Mouse (Mus musculus) retina, postnatal 1 day (tissue): Measurements from ENCODE around the gene Dohh.

Experiments
- DNase-seq: peaks from one replicate; pipeline ENCODE4 v3.0.0-alpha.2; 2012

Gene Dohh

DNA sequence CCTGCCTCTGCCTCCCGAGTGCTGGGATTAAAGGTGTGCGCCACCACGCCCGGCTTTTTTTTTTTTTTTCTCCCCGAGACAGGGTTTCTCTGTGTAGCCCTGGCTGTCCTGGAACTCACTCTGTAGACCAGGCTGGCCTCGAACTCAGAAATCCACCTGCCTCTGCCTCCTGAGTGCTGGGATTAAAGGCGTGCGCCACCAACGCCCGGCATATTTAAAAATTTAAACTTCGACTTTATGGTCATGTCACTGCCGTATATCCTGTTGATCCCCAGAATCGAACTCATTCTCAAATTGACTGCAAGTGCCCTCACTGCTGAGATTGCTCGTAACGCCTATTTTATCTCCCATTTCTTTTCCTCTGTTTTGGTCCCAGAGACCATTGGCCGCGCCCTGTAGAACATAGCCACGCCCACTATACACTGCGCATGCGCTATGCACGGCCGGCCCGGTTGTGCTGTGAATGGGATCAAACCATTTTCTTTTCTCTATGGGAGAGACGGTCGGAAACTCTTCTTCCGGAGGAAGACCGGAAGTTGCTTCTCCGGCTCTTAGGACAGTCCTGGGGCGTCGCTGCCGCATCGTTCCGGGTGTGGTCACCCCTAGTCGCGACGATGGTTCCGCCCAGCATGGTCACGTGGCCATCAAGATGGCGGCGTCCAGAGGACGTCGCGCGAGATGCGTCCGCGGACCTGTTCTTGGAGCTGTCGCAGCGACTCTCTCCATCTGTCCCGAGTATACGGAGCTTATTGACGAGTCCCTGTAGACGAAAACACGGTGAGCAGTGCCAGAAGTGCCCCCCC is at the start of gene Dohh, which contains the start of gene Gm48551:
TSS of gene Dohh (plus strand) at position 627 of the 803 bp plus-strand sequence.
TSS of gene Gm48551 (plus strand) at position 665 of the 803 bp plus-strand sequence.
- DNase-seq: peak; percentile 99

DNA sequence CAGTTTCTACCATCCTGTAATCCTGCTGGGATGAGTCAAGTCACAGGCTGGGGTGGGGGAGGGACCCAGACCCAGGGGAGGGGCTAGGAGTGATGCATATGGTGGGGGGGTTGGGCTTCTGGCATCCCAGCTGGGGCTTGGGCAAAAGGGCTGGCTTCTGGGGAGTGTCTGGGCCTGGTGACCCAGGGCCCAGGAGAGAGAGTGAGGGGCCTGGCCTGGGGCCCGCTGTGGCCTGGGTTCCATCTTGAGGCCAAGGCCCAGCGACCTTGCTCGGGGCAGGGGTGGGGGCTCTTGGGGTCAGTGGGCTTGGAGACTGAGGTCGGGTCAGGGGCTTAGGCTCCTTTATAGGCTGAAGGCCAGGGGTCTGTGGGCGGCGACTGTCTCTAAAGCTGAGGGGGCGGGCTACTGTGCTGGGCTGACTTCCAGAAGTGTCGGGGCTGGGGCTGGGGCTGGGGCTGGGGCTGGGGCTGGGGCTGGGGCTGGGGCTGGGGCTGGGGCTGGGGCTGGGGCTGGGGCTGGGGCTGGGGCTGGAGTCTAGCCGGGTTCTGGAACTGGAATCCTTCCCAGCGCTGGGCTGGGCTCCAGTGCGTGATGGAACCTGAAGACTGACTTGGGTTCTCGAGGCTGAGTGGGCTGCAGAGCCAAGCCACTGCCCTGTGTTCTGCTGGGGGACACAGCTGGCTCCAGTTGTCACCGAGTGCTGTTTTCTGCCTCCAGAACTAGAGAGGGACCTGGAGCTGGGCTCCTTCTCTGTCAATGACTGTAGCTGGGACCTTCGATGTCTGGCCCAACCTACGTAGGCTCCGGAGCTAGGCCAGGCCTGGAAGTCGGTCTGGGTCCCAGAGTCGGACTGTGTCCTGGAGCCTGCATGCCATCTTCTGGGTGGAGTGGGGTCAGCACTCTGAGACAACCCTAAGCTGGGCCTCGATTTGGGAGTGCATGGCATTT is 48.6 kb upstream of the Dohh start:
- DNase-seq: no peak

DNA sequence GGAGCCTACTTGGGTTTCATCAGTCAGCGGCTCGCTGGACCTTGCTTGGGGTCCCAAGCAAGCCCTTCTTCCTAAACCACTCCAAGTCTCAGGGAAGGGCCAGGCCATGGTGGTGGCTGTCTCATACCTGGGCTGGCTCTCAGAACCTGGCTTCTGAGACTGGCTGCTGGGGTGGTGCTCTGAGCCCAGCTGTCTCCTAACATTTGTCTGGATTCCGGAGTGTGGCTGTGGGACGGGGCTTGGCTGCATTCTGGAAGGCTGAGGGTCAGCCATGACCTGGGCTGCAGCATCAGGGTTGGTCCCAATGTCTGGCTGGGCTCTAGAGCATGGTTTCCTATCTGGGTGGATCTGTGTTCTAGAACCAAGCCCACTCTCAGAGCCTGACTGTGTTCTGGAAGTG is 47.7 kb upstream of the Dohh start:
- no peak for DNase-seq

DNA sequence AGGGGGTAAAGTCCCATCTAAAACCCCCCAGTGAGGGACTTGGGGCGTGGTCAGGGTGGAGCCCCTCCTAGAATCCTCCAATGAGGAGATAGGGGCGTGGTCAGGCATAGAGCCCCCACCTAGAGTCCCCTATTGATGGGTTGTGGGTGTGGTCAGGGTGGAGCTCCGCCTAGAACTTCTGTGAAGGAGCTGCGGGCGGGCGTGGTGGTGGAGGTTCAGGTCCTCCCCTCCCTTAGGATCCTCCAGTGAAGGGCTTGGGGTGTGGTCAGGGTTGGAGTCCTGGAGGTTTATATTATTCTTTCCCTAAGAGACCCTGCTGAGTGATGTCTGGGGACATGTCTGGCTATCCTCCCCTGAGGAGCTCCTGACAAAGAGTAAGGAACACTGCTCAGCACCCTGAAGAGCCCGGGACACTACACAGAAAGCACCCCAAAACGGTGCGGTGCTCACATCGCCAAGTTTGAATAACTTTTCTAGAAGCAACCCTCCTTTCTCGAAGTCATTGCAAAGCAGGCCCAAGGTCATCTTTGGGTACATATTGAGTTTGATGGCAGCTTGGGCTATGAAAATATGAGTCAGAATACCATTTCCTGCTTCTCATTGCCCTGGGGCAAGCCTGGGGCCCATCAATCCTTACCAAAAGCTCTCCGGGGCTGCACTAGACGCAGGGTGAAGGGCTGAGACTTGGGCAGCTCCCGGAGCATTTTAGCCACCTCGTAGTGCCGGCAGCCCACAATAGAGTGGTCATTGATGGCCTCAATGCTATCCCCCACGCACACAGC is 43.5 kb upstream of the Dohh start:
- no peak for DNase-seq

DNA sequence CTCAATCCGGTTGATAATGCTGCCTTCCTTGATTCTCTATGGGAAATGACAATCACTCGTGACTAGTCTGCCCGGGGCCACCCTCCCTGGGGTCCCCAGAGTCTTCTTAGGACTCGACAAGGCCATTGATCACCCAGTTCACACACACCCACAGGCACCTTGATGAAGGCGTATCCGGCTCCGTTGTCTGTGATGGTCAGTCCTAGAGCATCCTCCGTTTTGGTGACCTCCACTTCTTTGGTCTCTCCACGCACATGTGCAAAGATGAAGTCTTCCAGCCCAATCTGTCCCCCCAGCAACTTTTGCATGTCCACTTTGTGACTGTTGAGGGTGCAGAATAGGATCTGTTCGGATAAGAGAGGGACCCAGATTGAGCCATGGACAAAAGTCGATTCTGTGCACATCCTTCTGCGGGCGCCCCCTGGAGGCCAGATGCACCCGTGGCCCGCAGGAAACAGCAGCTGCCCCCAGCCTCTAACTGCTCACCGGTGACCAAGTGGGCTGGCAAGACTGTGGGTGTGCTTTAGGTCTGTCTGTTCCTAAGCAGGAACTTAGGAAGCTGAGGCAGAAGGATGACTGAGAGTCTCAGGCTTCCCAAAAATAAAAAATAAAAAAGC is 42.8 kb upstream of the Dohh start:
- DNase-seq: peak; percentile 74

DNA sequence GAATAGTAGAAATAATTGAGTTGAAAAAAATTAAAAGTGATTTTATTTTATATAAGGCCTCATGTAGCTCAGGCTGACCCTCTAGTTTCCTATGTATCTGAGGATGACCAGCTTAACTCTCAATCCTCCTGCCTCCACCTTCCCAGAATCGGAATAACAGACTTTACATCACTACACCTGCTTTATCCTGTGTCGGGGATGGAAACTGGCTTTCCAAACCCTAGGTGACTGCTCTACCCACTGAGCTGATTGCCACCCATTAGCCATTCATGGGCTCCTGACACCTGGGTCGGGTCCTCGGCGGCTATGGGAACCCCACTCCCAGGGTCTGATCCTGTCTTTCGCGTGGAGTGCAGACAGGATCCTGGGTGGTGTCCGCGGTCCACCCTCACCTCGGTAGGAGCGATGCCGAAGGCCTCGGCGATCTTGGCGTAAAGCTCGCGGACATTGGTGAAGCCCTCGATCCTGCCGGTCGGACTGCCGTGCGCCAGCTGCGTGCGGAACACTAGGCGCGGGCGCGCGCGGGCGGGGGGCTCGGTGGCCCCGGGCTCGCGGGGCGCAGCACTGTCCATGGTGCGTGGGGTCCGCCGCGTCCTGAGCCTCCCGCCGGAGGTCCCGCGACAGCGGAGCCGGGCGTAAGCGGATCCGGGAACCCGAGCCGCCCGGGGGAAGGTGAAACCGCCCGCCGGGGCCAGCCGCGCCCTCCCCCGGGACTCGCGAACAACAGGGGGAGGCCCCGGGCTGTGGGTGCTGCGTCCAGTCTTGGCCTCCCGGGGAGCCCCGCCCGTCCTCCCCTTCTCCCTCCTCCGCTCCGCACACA is 41.3 kb upstream of the Dohh start, which contains the start of gene Gipc3:
TSS of gene Gipc3 (minus strand) at position 581 of the 820 bp plus-strand sequence.
- no peak for DNase-seq

DNA sequence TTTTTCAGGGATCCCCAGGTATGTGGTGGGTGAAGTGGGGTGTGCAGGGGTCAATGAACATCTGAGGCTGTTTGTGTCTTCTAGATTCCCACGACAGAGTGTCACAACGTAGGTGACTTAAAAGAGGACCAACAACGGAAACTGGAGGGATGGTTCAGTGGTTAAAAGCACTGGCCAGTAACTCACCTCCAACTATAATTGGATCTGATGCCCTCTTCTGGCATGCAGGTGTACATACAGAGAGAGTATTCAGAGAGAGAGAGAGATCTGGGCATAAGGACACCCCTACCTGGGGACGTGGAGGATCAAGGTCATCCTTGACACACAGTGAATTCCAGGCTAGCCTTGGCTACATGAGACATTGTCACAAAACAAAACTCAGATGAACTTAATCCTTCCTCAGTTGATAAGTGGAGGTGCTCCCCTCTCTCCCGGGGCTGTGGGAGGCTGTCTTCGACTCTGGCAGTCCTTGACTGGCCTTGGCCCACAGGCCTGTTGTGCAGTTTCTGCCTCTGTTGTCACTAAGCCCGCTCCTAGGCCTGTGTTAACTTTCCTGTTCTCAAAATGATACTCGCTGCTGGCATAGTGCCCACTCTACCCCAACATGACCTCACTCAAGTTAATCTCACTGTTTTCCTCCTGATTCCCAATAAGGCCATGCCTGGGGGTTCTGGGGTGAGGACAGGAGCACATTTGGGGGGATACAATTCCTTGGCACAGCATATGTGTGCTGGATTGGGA is 39.6 kb upstream of the Dohh start:
- no peak for DNase-seq

DNA sequence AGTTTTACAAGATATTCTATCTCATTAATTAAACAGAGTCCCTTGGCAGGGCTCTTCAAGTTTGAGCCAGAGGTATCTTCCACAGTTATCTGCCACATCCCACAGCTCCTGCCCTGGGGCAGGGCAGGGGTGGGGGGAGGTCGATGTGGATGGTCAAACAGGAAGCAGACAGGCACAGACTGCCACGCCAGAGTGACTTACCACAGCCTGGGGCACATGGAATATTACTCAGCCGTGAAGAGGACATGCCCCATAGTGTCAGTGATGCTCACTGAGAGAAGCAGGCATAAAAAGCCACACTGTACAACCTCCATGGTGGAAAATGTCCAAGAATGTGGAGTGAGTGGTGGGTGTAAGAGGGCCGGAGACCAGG is 39.1 kb upstream of the Dohh start:
- no peak for DNase-seq

DNA sequence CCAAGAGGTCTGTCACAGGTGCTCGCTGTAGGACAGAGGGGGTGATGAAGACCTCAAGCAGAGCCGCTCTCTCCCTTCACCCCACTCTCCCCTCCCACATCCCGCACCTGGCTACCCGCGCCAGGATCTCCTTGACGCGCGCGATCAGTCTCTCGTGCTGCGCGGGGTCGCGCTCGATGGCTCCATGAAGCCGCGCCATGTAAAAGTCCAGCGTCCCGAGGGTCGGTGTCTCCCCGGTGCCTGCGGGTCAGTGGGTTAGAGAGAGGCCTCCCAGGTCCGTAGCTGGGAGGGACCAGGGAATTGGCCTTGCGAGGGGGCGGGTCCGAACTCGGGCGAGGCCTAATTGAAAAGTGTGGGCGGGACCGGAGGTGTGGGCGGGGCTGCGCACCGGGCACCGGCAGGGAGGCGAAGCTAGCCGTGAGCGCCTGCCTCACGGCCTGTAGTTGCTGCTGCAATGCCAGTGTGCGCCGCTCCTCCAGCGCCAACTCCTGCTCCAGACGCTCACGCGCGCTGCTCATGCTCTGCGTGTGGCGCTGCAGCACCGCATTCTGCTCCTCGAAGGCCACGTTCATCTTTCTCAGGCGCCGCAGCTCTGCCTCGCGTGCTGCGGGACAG is 37.7 kb upstream of the Dohh start:
- peak; percentile 81 for DNase-seq

DNA sequence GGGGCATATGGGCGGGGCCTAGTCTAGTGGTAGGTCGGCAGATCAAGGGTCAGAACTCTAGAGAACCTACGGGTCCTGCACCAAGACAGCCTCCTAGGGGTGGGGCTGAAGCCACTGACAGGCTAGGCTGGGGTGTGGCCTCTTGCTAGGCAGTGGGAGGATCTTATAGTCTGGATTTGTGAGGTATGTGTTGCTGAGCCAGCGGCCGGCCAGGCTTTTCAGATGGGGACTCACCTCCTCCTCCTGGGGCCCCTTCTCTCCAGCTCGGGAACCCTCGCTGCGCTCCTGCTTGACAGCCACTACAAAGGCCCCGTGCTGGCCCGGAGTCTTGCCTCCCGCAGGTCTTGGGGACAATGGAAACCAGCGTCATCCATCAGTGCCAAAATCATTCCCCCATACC is 35.1 kb upstream of the Dohh start:
- no peak for DNase-seq

DNA sequence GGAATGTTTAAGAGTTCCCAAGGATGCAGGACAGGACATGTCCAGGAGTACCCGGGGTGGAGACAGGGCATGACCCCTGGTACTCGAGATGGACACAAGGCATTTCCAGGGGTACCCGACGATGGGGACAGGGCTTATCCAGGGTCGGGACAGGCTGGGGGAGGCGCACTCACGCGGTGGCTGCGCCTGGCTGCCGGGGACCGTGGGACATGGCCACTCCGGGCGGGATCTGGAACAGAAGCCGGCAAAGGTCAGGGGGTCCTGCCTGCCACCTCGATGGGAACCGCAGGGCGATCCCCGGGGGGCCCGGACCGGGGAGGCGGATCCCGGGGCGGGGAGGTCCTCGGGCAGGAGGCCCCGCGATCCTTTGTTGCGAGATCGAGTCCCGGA is 34.3 kb upstream of the Dohh start:
- DNase-seq: no peak

DNA sequence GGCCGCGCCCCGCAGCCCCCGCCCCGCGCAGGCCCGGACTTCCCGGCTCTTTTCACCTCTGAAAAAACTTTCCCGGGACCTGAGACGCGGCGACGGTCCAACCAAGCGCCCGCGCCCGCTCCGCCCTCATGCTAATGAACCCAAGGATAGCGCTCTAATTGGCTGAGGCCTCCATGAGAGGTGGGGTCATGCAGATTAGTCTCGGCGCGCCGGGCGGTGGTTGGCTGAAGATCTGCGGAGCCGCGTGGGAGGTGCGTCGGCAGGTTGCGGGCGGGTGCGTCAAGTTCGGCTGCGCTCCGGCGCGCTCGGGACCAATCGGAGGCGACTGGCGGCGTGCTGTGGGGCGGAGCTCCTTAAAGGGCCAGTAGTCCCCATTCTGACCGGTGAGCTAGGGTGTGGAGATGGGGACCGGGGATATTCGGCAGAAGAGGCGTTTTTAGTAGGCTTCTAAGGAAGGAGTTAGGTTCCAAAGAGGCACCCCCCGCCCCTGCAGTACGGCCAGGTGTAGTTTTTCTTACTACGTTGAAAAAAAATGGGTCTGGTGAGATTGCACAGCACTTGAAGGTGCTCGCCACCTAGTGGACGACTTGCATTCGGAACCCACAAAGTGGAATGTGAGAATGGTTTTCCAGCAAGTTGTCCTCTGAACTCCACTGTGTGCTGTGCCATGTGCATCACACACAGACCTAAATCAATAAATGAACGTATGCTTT is 33.7 kb upstream of the Dohh start, which contains the start of gene Hmg20b:
TSS of gene Hmg20b (minus strand) at position 130 of the 713 bp plus-strand sequence.
- peak; percentile 100 for DNase-seq

DNA sequence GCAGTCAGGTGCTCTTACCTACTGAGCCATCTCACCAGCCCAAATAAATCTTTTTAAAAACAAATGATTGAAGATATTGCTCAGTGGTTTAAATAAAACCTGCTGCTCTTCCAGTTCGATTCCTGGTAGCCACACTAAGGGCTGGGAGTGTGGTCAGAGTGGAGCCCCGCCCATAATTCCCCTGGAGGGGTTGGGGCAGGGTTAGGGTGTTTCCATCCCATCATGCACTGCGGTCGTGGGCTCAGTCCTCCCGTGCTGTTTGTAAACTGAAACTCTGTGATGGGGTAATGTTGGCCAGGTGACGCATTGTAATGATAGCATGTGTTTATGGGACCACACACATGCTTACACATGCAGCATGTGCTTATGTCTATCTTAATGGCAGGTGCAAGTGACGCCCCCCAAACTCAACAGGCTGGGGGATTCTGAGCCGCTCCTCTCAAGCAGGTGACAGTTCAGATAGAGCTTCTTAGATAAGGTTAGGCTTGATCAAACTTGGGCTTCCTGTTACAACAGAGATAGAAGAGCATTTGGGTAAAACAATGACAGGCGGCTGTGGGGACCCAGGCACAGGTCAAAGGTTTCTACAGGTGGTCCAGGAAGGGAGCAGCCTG is 32.4 kb upstream of the Dohh start:
- no peak for DNase-seq

DNA sequence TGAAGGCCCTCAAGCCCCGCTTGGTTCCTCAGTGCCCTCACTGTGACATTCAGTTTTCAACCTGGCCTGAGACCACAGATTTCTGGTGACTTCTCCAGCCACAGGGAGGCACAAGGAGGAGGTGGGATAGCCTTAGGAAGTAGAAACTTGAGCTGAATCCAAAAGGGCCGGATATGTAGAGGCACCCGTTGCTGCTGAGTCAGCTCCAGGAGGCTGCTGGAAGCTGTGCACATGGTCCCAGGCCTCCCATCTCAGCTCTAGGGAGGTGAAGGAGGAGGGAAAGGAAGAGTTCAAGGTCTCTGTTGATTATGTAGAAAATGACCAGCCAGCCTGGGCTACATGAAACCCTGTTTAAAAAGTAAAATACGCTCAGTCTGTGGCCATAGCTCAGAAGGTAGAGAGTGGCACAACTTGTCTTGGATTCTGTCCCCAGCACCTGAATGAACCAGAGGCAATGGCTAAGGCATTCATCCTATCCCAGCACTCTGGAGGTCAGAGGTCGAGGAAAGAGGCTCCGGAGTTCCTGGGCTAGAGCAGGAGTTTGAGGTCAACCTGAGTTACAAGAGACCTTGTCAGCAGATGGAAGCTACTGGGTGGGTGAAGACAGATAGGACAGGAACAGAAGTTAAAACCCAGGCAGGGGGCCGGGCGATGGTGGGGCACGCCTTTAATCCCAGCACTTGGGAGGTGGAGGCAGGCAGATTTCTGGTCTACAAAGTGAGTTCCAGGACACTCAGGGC is 29.3 kb upstream of the Dohh start:
- DNase-seq: no peak

DNA sequence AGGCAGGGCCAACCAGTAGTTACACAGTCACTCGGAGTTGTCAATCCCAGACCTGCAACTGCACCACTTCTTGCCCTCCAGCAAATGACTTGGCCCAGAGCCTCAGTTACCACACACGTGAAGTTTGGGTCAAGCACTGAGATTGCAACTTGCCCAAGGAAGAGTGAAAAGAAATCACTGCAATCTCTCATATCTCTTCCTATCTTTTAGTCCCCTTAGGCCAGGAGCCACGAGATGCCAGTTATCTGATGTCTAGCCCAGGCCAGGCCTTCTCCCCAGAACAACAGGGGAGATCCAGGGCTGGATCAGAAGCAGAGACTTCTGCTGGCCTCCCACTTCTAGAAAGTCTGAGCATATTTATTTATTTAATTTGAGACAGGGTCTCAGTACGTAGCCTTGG is 28.7 kb upstream of the Dohh start:
- DNase-seq: no peak

DNA sequence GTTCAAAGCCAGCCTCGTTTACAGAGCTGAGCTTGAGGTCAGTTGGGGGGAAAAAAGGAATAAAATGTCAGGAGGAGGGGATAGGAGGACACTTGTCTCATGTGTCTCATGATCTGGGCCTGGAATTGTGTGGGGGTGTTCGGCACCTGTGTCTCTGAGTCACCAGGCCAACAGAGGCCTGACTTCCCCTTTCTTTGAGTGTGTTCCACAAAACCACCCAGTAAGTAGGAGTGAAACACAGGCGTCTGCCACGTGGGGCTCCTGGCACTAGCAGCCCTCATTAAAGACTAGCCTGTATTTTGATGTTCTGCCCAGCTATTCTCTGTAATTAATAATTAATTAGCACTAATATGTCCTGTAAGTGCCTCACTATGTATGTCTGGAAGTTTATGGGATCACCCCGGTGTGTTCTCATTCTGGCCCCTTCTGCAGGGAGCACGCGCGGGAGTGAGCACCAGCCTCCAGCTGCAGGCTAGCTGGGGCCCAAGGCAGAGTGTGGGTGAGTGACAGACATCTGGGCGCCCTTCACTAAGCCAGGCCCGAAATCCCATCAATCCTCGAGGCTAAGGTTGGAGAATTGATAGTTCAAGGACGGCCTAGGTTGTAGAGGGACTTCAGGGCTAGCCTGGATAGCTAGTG is 27.8 kb upstream of the Dohh start:
- DNase-seq: no peak

DNA sequence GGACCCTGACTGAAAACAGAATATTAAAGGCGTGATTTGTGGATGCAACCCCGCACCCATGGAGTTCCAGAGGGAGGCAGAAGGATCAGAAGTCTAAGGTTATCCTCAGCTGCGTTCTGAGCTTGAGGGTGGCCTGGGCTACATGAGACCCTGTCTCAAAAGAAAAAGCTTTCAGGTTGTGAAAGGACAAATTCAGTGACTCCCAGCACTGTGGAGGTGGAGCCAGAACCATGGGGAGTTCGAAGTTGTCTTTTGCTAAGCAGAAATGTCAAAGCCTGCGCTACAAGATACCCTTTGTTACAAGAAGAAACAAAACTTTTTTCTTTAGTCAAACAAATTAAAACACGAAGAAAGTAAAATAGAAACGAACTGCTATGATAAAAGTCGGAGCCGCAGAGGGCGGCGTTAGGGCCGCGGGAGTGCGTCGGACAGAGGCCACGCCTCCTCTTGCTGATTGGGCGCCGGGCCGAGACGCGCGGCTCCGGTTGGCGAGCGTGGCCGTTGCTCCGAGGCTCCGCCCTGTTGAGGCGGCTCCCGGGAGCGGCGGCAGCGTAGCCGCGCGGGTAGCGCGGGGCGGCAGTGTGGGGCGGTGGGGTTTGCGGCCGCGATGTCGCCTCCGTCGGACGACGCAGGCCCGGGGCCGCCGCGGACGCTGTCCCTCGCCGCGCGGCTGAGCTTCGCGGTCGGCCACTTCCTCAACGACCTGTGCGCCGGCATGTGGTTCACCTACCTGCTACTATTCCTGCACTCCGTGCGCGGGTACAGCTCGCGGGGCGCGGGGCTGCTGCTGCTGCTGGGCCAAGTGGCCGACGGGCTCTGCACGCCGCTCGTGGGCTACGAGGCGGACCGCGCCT is 27.0 kb upstream of the Dohh start, which contains the start of gene Mfsd12:
TSS of gene Mfsd12 (plus strand) at position 501 of the 854 bp plus-strand sequence.
- peak; percentile 93 for DNase-seq
